Mouse (Mus musculus) brain, embryonic 18.5 days (tissue): ENCODE results near the gene Kcnj14.
A peak's percentile ranks its signal among the peaks of the same experiment; 100 is the strongest.

ENCODE experiments used
- DNase-seq: peaks from one replicate; pipeline ENCODE4 v3.0.0-alpha.2; 2012; ENCODE audit warnings: low read depth, low spot score

The Kcnj14 gene

DNA sequence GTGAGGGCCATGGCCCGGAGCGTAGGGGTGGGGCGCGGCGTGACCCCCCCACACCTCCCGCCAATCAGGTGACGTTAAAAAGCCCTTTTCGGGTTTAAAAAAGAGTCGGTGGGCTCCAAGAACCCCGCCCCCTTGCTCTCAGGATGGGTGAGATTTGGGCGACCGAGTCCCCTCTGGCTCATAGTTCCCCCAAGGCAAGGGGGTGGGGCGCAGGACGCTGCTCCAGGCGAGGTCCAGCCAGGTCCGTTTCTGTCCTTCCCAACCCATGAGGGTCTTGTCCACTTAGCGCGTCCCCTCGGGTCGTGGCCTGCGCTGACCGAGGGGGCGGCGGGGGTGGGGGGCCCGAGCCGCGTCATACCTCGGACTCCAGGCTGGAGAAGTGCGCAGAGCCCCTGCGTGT, 7.8 kb upstream of the Kcnj14 start:
- DNase-seq: no peak

DNA sequence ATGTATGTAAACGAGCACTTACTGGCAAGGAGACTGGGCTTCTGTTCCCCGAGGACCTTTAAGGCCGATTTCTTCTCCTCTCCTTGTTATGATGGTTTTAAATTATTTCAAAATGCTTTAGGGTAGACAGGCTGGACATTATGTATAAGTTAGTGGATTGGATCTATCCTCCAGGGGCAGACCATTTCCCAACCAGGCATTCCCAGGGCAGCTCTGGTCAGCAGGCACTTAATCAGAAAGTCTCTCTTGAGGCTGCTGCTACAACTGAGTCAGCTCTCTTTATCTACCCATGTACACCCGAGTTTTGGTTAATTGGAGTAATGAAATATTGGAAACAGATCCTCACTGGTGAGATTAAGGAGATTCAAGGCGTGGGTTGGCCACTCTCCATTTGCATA, 6.5 kb upstream of the Kcnj14 start:
- DNase-seq: no peak

DNA sequence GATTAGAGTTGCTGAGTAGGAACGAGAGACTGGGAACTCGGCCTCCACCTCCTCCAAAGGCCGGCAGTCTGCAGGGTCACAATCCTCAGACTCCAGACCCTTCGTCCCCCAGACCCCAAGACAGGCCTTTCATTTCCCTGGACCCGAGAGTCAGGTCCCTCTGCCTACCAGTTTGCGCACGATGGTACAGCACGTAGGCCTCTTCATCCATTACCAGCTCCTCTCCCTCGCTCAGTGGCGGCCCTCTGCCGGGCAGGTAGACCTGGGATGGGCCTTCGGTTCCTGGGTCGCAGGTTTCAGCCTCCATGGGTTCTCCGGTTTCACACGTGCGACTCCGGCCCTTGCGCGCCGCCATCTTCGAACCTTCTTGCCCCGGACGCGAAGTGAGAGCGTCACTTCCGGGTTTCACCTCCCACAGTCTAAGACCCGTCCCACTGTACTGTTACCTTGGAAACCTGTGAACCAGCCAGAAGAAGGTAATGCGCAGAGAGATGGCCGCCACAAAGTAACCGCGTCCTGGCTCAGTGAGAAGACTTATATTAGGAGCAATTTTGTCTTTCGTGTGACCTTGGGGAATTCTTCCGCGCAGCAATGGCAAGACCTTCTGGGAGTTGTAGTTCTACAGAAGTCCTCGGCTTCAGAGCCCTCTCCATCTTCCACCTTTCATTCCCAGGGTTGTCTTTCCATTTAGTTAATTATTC, 6.0 kb upstream of the Kcnj14 start, which contains the start of gene Grwd1:
TSS of gene Grwd1 (minus strand) at position 518 of the 701 bp plus-strand sequence.
- DNase-seq: peak; percentile 87

GRCm38 (mm10) chr7:45826631-45827030, 2.0 kb upstream of the Kcnj14 start:
- no peak for DNase-seq

GRCm38 (mm10) chr7:45820913-45821312, 3.7 kb downstream of the Kcnj14 start:
- no peak for DNase-seq

- DNase-seq: no peak
These were observed 4.7 kb downstream of the Kcnj14 start for GRCm38 (mm10) chr7:45819843-45820242.

- no peak for DNase-seq
These were observed 8.6 kb downstream of the Kcnj14 start for GRCm38 (mm10) chr7:45815984-45816351.

- DNase-seq: no peak
These were observed 9.1 kb downstream of the Kcnj14 start for GRCm38 (mm10) chr7:45815323-45815983.

- no peak for DNase-seq
These were observed 9.7 kb downstream of the Kcnj14 start for GRCm38 (mm10) chr7:45814841-45815240.

- peak; percentile 100 for DNase-seq
These were observed 10.5 kb downstream of the Kcnj14 start, which contains the start of gene Cyth2 for GRCm38 (mm10) chr7:45813787-45814779. Cyth2 (minus strand) TSS chr7:45814581.

GRCm38 (mm10) chr7:45812921-45813320, 11.7 kb downstream of the Kcnj14 start:
- no peak for DNase-seq

DNA sequence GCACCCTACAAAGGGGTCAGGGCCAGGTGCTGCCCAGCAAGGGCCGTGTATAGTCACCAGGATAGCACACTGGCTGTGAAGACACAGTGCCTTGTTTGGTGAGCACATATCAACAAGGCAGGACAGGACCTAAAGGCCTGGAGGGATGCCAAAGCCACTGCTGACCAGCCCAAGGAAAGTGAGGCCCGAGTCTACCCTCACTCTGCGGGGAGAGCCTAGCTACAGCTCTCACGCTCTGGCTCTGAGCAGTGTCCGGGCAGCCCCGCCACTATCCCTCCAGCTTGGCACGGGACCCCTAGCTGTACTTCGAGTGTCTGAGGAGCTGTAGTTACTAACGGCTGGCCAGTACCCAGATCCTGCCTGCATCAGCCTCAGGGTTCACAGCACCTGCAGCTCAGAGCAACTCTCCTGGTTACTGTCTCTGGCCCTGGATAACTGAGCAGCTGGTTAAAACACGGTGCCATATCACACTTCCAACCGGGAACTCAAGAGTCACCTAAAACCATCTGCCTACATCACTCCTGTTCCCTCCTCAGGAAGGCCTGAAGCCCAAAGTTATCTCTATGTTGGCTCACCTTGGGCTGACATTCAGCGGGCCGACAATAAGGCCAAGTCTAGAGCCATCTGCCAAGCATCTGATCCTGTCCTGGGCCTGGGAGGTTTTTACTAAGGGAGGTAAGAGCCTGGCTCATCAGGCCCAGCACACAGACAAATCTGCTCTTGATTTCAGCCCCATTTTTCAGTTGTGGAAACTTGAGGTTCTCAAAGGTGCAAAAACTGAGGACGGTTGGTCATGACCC, 15.1 kb downstream of the Kcnj14 start:
- DNase-seq: no peak

DNA sequence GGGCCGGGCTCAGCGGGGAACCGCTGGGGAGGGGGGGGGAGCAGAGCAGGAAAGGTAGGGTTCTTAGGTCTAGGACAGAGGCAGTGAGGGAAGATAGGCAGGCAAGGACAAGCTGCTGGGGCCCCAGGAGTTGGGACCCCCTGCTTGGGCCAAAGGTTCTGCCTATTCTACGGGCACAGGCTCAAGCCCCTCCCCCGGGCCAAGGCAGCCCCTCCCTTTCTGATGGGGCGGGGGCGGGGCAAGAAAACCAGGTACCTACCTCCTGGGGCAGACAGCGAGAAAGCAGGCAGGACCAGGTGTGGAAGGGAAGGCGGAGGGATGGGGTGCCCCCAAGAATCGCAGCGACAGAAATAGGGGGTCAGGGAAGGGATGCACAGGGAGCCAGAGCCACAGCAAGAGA, 16.1 kb downstream of the Kcnj14 start:
- no peak for DNase-seq

DNA sequence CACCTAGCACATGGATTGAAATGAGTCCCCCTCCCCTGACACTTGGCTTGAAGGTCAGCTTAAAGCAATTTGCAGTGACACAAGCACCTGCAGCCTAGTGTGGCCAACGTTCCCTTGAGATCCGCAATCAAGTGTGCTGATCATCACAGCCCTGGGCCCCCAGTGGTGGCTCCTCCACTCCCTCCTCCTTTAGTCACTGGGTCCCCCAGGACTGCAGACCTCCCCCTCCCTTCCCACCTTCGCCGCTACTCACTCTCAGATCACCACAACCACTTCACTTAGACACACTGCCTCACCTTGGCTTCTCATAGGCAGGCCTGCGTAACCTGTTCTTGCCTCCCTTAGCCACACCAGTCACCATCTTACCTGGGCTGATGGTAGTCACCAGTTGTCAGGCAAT, 18.6 kb downstream of the Kcnj14 start:
- DNase-seq: no peak

GRCm38 (mm10) chr7:45802551-45802950, 22.0 kb downstream of the Kcnj14 start:
- DNase-seq: no peak

GRCm38 (mm10) chr7:45801348-45801747, 23.2 kb downstream of the Kcnj14 start:
- DNase-seq: peak; percentile 79

- DNase-seq: no peak
These were observed 23.9 kb downstream of the Kcnj14 start for GRCm38 (mm10) chr7:45800546-45801204.

GRCm38 (mm10) chr7:45800001-45800400, 24.6 kb downstream of the Kcnj14 start:
- no peak for DNase-seq

- DNase-seq: no peak
These were observed 25.7 kb downstream of the Kcnj14 start for GRCm38 (mm10) chr7:45798931-45799330.

GRCm38 (mm10) chr7:45798511-45798836, 26.1 kb downstream of the Kcnj14 start:
- no peak for DNase-seq
